Mouse (Mus musculus) neural tube, embryonic 14.5 days (tissue): ENCODE measurements around the gene Ccl7. TPM values are rescaled to one million over a fixed set of nuclear protein-coding genes. Genes with fewer than 3 reads are reported as not detected.

Source experiments
- ATAC-seq: fragments of 200-750 bp; cut with Nextera tagmentation; 2 replicates; pipeline ENCODE4 v1.8.0; 2017; ENCODE audit warnings: low read depth, mild to moderate bottlenecking, moderate TSS enrichment, moderate library complexity
- H3K27ac ChIP-seq: fragments of 300-500 bp; sonication (generic); 2 replicates; pipeline ENCODE4 v1.5.1; 2014; ENCODE audit warnings: low read depth, mild to moderate bottlenecking, control low read depth, low read length, moderate library complexity, mixed read lengths
- H3K27me3 ChIP-seq: fragments of 300-500 bp; sonication (generic); 2 replicates; pipeline ENCODE4 v1.6.1; 2014; ENCODE audit warnings: low read length; ENCODE audit not compliant: control insufficient read depth, insufficient read depth
- H3K36me3 ChIP-seq: fragments of 300-500 bp; sonication (generic); 2 replicates; pipeline ENCODE4 v1.6.1; 2014; ENCODE audit warnings: low read length, mixed read lengths; ENCODE audit not compliant: control insufficient read depth, insufficient read depth
- H3K4me1 ChIP-seq: fragments of 300-500 bp; sonication (generic); 2 replicates; pipeline ENCODE4 v1.6.1; 2014; ENCODE audit warnings: low read length; ENCODE audit not compliant: control insufficient read depth, insufficient read depth
- H3K4me2 ChIP-seq: fragments of 300-500 bp; sonication (generic); 2 replicates; pipeline ENCODE4 v1.6.1; 2014; ENCODE audit warnings: mild to moderate bottlenecking, low read depth, low read length, control low read depth
- H3K4me3 ChIP-seq: fragments of 300-500 bp; sonication (generic); 2 replicates; pipeline ENCODE4 v1.5.1; 2014; ENCODE audit warnings: low read depth, low read length, control low read depth, mixed read lengths
- H3K9ac ChIP-seq: fragments of 300-500 bp; sonication (generic); replicated peaks from 2 replicates; pipeline ENCODE4 v1.6.1; 2014; ENCODE audit warnings: low read depth, mild to moderate bottlenecking, control low read depth, low read length, mixed read lengths
- H3K9me3 ChIP-seq: fragments of 300-500 bp; sonication (generic); 2 replicates; pipeline ENCODE4 v1.6.1; 2016; ENCODE audit warnings: low read length; ENCODE audit not compliant: control insufficient read depth
- WGBS: fragments of 180-500 bp; shearing (Covaris S2); extraction: QIAGEN DNeasy Blood & Tissue Kit; methylation state at CpG from one replicate; pipeline ENCODE4 v1.1.7; 2014; 5-methylcytosine and 5-hydroxymethylcytosine counted together
- polyA plus RNA-seq: library from polyadenylated mRNA; unstranded; fragments of >200 nt; fragmentation: Nextera tagmentation; extraction: Ambion mirVana; gene quantifications from 2 replicates; pipeline ENCODE4 v1.2.1, GENCODE M21; 2014

The Ccl7 gene
- polyA plus RNA-seq, 1 experiment from 2014 or later: 0.98 TPM

DNA sequence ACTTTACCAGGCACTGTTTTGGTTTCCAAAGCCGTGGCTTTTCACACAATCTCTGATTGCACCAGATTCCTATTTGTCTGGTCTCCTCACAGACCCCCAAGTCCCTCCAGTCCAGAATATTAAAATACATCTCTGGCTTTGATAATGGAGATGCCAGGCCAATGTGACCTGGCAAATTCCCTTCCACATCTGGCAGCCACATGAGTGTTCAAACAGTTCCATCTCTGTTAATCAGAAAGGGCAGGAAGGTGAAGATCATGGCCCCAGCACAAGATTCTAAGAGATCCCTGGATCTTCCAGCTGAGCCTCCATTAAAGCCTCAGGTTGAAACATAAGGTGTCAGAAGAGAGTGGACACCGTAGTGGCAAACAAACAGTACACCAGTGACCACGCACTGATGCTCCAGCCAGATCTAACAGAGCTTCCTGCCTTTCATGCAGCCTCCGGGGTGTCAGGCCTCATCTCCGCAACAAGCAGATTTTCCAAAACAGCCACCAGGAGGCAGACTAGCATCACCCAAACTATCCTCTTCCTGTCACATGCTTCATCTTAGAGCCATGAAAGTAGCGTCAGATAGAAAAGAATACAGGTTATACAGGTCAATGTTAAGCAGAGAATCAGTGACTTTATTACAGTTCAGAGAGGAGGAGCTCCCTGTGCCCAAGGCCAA is 2.4 kb downstream of the Ccl7 start:
- no peak overlapping the region for H3K4me3 ChIP-seq
- no peaks in the 10 kb centered on the region for H3K36me3 ChIP-seq
- no peak for ATAC-seq
- H3K27me3 ChIP-seq: no peaks in the 10 kb centered on the region
- H3K4me2 ChIP-seq: no peak overlapping the region
- 45% methylated on average over 6 of the region's 6 CpGs for WGBS
- no peak overlapping the region for H3K9ac ChIP-seq
- no peak overlapping the region for H3K27ac ChIP-seq
- H3K4me1 ChIP-seq: no peaks in the 10 kb centered on the region
- H3K9me3 ChIP-seq: no peaks in the 10 kb centered on the region

DNA sequence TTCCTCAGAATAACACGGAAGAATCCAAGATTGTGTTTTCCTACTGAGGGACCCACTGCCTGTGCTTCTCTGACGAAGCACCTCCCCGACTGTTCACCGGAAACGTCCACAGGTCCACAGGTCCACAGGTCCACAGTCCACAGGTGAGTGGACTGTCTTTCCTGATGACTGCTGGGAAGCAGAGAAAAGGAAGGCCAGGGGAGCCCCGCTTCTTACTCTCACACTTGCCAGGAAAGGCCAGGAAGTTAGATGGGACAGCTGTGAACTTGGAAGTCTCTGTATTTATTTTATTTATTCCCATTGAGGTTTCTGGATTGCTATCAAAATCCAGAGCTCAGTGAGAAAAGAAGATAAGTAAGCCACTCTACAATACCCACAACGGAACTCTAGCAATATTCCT is 8.3 kb downstream of the Ccl7 start:
- Histone ChIP-seq H3K27me3 (no peaks in the 10 kb centered on the region), H3K4me3 (no peak overlapping the region), H3K27ac (no peak overlapping the region), H3K9me3 (no peaks in the 10 kb centered on the region), H3K4me2 (no peak overlapping the region), H3K36me3 (no peaks in the 10 kb centered on the region), H3K9ac (no peak overlapping the region), H3K4me1 (no peaks in the 10 kb centered on the region)
- no peak for ATAC-seq
- 87% methylated on average over 7 of the region's 7 CpGs for WGBS

DNA sequence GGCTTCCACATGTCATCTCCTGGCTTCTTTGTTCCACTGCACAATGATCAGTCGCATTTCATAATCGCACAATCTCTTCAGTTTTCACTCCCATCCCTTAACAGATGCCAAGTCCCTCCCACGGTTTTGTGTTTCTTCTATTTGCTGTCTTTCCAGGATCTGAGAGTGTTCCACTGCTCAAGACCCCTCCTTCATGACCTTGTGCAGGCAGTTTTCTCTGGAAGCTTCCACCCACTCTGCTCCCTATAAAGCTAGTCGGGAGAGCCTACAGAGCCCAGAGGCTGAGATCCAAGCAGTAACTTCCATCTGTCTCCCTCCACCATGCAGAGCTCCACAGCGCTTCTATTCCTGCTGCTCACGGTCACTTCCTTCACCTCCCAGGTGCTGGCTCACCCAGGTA is 12.1 kb downstream of the Ccl7 start, which contains the start of gene Ccl11:
Ccl11 (plus strand) TSS at position 178 of the 400 bp plus-strand sequence.
- no peak within 1 kb of the TSS for H3K4me3 ChIP-seq
- 83% methylated on average over 6 of the region's 6 CpGs for WGBS

DNA sequence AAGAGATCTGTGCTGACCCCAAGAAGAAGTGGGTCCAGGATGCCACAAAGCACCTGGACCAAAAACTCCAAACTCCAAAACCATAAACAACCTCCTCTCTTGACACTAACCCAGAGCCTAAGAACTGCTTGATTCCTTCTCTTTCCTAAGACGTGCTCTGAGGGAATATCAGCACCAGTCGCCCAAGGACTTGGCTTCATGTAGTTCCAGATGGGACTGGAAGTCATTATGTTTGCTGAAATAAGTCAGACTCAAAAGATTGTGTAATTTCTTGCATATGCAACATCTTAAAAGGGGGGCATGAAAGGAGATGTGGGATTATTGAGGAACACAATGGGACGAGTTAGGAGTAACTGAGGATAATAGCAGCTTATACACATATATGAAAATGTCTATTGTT is 16.7 kb downstream of the Ccl7 start:
- 83% methylated on average over 3 of the region's 3 CpGs for WGBS
- no peak overlapping the region for H3K4me2 ChIP-seq
- no peaks in the 10 kb centered on the region for H3K36me3 ChIP-seq
- H3K27me3 ChIP-seq: no peaks in the 10 kb centered on the region
- no peaks in the 10 kb centered on the region for H3K9me3 ChIP-seq
- H3K9ac ChIP-seq: no peak overlapping the region
- H3K27ac ChIP-seq: no peak overlapping the region
- H3K4me1 ChIP-seq: no peaks in the 10 kb centered on the region
- no peak overlapping the region for H3K4me3 ChIP-seq
- ATAC-seq: no peak

More for the DNA sequence above, 12.1 kb downstream of the Ccl7 start, which contains the start of gene Ccl11:
- Histone ChIP-seq H3K9me3 (no peaks in the 10 kb centered on the region), H3K4me2 (no peak within 1 kb of the TSS), H3K36me3 (no peaks in the 10 kb centered on the region), H3K27ac (no peak within 1 kb of the TSS), H3K9ac (no peak within 1 kb of the TSS), H3K4me1 (no peaks in the 10 kb centered on the region), H3K27me3 (no peaks in the 10 kb centered on the region)
- ATAC-seq: no peak

DNA sequence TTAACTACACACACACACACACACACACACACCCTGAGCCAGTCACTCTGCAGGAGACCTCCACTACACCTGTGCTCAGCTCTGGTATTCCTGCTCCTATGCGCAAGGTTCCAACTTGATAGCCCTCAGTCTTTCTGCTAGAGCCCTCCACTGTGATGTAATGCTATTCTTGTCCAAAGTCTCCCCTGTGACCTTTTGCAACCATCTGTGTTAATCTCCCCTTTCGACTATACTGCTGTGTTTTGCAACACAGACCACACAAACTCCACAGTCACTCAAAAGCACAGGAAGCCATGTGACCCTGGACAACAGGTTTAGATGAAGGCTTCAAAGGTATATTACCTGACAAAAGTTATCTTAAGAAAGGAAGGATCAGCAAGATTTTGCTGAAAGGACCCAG is 17.9 kb downstream of the Ccl7 start:
- Histone ChIP-seq H3K9me3 (no peaks in the 10 kb centered on the region), H3K27ac (no peak overlapping the region), H3K4me3 (no peak overlapping the region), H3K4me2 (no peak overlapping the region), H3K36me3 (no peaks in the 10 kb centered on the region), H3K4me1 (no peaks in the 10 kb centered on the region), H3K27me3 (no peaks in the 10 kb centered on the region), H3K9ac (no peak overlapping the region)
- ATAC-seq: no peak
- WGBS: 85% methylated on average over 2 of the region's 2 CpGs

DNA sequence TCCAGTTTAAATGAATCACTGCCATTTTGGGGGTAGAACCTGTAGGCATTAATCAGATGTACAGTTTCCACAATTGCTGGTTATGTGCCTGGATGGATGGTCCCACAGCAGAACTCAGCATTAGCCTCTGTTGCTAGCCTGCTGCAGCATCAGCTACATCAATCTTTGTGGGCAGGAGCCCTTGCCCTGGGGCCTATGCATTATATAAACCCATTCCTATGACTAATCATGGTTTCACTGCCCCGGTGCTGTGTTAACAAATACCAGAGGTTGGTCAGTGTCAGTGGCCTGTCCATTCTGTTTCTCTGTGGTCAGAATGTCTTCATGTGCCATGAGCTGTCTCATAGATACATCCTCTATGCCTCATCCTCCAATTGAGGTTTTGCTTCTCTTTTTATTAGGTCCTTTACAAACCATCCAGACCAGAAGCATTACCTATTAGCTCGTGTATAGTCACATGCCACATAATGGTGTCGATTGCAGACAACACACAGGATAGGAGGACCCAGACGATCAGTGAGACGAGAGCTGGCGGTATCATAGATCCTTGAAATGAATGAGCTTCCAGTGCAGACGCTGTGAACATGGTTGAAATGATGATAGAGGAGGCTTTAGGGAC is 21.6 kb downstream of the Ccl7 start:
- Histone ChIP-seq H3K27me3 (no peaks in the 10 kb centered on the region), H3K4me3 (no peak overlapping the region), H3K4me1 (no peaks in the 10 kb centered on the region), H3K36me3 (no peaks in the 10 kb centered on the region), H3K9me3 (no peaks in the 10 kb centered on the region), H3K27ac (no peak overlapping the region), H3K4me2 (no peak overlapping the region), H3K9ac (no peak overlapping the region)
- ATAC-seq: no peak
- WGBS: 76% methylated on average over 7 of the region's 7 CpGs

DNA sequence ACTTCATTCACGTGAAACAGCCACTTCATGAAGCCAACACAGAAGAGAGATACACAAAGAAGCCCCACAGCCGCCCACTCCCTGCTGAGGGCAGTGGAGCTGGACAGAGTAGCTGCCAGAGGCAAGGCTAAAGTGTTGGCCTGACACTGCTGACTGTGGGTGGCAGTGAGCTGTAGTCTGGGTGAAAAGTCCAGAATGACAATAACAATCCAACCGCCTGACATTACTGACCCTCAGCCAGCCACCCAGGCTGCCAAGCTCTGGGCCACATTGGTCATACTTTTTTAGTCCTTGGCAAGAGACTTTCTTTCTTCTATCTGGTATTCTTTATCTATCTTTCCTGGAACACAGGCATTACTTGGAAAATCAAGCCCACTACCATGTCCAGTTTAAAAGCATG is 25.6 kb downstream of the Ccl7 start:
- Histone ChIP-seq H3K4me2 (no peak overlapping the region), H3K9me3 (no peaks in the 10 kb centered on the region), H3K36me3 (no peaks in the 10 kb centered on the region), H3K27me3 (no peaks in the 10 kb centered on the region), H3K27ac (no peak overlapping the region), H3K4me3 (no peak overlapping the region), H3K4me1 (no peaks in the 10 kb centered on the region), H3K9ac (no peak overlapping the region)
- WGBS: 85% methylated on average over 3 of the region's 3 CpGs
- ATAC-seq: no peak

DNA sequence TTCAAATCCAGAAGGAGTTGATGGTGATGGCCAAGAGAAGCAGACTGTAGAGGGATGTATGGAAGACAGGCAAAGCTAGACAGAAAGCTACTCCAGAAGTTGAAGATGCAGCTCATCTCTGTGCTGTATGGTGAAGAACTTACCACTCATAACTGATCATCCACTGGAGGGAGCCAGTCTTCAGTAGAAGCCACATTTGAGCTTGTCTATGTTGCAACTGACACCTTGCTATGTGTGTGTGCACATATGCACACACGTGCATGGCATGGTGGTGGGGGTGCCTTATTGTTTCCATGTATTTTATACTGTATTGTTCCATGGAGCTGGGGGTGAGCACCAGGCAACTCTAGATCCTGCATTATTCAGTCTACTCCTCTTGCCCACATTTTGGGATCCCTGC is 26.9 kb downstream of the Ccl7 start:
- no peak overlapping the region for H3K4me2 ChIP-seq
- H3K4me3 ChIP-seq: no peak overlapping the region
- no peaks in the 10 kb centered on the region for H3K9me3 ChIP-seq
- H3K4me1 ChIP-seq: no peaks in the 10 kb centered on the region
- H3K36me3 ChIP-seq: no peaks in the 10 kb centered on the region
- no peak overlapping the region for H3K27ac ChIP-seq
- ATAC-seq: no peak
- no peak overlapping the region for H3K9ac ChIP-seq
- WGBS: 89% methylated on average over 1 of the region's 1 CpGs
- no peaks in the 10 kb centered on the region for H3K27me3 ChIP-seq

DNA sequence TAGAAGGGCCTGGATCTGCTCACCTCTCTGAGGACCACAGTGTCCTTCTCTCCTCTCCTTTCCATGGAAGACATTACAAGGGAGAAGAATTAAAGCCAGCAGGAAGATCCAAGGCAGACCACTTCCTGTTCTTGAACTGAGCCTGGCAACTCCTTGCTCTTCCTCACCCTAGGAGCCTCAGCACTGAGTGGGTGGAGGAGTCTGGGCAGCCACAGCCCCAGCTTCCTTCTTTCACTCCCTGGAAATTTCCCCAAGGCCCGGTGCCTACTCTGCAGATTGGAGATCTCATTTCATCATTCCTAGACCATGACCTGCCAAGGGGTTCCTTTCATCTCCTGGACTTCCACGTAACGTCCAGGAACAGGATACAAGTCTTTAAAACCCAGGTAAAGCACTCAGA is 27.5 kb downstream of the Ccl7 start:
- H3K27ac ChIP-seq: no peak overlapping the region
- H3K4me3 ChIP-seq: no peak overlapping the region
- ATAC-seq: no peak
- H3K4me1 ChIP-seq: no peaks in the 10 kb centered on the region
- no peaks in the 10 kb centered on the region for H3K27me3 ChIP-seq
- H3K4me2 ChIP-seq: no peak overlapping the region
- H3K36me3 ChIP-seq: no peaks in the 10 kb centered on the region
- 80% methylated on average over 3 of the region's 3 CpGs for WGBS
- H3K9me3 ChIP-seq: no peaks in the 10 kb centered on the region
- H3K9ac ChIP-seq: no peak overlapping the region
